In genomic region chr1:36472106-36472440, GRCm38 (mm10) we compare ENCODE assay signal across 8 mouse cellular contexts. TPM values are rescaled to one million over a fixed set of nuclear protein-coding genes. Genes with fewer than 3 reads are reported as not detected.
DNase-seq lines count a peak whose midpoint lies in the region; ATAC-seq and TF ChIP-seq lines count a peak whose summit lies in the region.

No protein-coding gene starts in this region.

- H3K4me3 ChIP-seq in spleen, adult 2 months (ENCODE audit: extremely low read depth, insufficient read depth, insufficient read length) = peak overlapping the region; percentile 89
- peak overlapping the region; percentile 69 for H3K4me3 ChIP-seq in midbrain, postnatal 0 days (ENCODE audit: low read depth, low read length)

- no peak overlapping the region for H3K27ac ChIP-seq in spleen, adult 2 months (ENCODE audit: insufficient read depth, low read length)
- H3K27ac ChIP-seq in midbrain, postnatal 0 days (ENCODE audit: low read depth, low read length) = no peak overlapping the region

- TF ChIP-seq CTCF in spleen, adult 2 months (IDR thresholded peaks at IDR 0.05; ENCODE audit: extremely low read depth, insufficient read depth, insufficient read length, insufficient replicate concordance) = no peak
- TF ChIP-seq CTCF in midbrain, postnatal 0 days (IDR thresholded peaks at IDR 0.05) = no peak

- peak overlapping the region; percentile 71 for H3K9ac ChIP-seq in midbrain, postnatal 0 days (replicated peaks; ENCODE audit: low read length, poor library complexity, severe bottlenecking)

- no peak; the same call in 1 of the 2 replicates for ATAC-seq in midbrain, postnatal 0 days (ENCODE audit: low FRiP score)

- H3K4me2 ChIP-seq in midbrain, postnatal 0 days (ENCODE audit: low read depth, low read length, poor library complexity, severe bottlenecking) = peak overlapping the region; percentile 65

- peak; percentile 65 for DNase-seq in cerebellum, adult 9-10 months
- no peak for DNase-seq in cerebellum, postnatal 4 days (ENCODE audit: low spot score in 2 of 2)
- DNase-seq in spleen, adult 2 months (ENCODE audit: low read depth in 1 of 2, low spot score in 2 of 2) = no peak
- no peak for DNase-seq in spleen, postnatal 14 days (ENCODE audit: low spot score in 2 of 2)
- DNase-seq in induced T-regulatory cell, adult 2 months (ENCODE audit: low read depth) = peak; percentile 55
- DNase-seq in midbrain, postnatal 0 days (ENCODE audit: low spot score) = no peak
- DNase-seq in adrenal gland, postnatal 4 days (ENCODE audit: low spot score in 2 of 2) = no peak
- DNase-seq in gastrocnemius, adult 18-20 months (ENCODE audit: low spot score) = no peak

- H3K9me3 ChIP-seq in midbrain, postnatal 0 days (ENCODE audit: low read length) = no peaks in the 10 kb centered on the region

- no peaks in the 10 kb centered on the region for H3K27me3 ChIP-seq in spleen, adult 2 months (ENCODE audit: control insufficient read depth, insufficient read depth, low read length)
- H3K27me3 ChIP-seq in midbrain, postnatal 0 days (ENCODE audit: insufficient read depth, low read length) = no peaks in the 10 kb centered on the region

- WGBS in spleen, adult 2 months = 11% methylated on average over 18 of the region's 18 CpGs
- WGBS in midbrain, postnatal 0 days = 14% methylated on average over 18 of the region's 18 CpGs

- H3K36me3 ChIP-seq in spleen, adult 2 months (ENCODE audit: control insufficient read depth, insufficient read depth, low read length) = no peaks in the 10 kb centered on the region
- H3K36me3 ChIP-seq in midbrain, postnatal 0 days (ENCODE audit: insufficient read depth, low read length) = no peaks in the 10 kb centered on the region

- no peak for TF ChIP-seq POLR2A in spleen, adult 2 months (IDR thresholded peaks at IDR 0.05; ENCODE audit: low read depth, low read length)

- H3K4me1 ChIP-seq in spleen, adult 2 months (ENCODE audit: control insufficient read depth, insufficient read depth, insufficient read length) = peaks cover 33% of the 10 kb centered on the region
- peaks cover 31% of the 10 kb centered on the region for H3K4me1 ChIP-seq in midbrain, postnatal 0 days (ENCODE audit: insufficient read depth, low read length)

RNA-seq across cellular contexts. Expression of gene Cnnm4, which starts 0.7 kb away (rescaled TPM):
- polyA plus RNA-seq in spleen, adult 2 months (2012; rRNA removed) = 5.6 and 5.7 TPM in 2 replicates
- total RNA-seq in midbrain, postnatal 0 days (2014; rRNA removed) = 15.6 and 16.8 TPM in 2 replicates
- polyA plus RNA-seq in midbrain, postnatal 0 days (2015; fragmentation: Nextera tagmentation; extraction: Ambion mirVana) = 10.6 and 11.0 TPM in 2 replicates
- total RNA-seq in adrenal gland, postnatal 4 days (2021) = 1 to 10 TPM; 4.3 to 5.2 TPM
- total RNA-seq in gastrocnemius, adult 18-20 months (2021) = 1 to 10 TPM; 7.6 to 8.2 TPM

RNA-seq across cellular contexts. Expression of gene Lman2l, which starts 27.0 kb away (rescaled TPM):
- polyA plus RNA-seq in spleen, adult 2 months (2012; rRNA removed) = 8.9 and 11.6 TPM in 2 replicates
- total RNA-seq in midbrain, postnatal 0 days (2014; rRNA removed) = 25.9 and 26.4 TPM in 2 replicates
- 40.0 and 40.7 TPM in 2 replicates for polyA plus RNA-seq in midbrain, postnatal 0 days (2015; fragmentation: Nextera tagmentation; extraction: Ambion mirVana)
- 10 to 100 TPM; 25.3 to 31.2 TPM for total RNA-seq in adrenal gland, postnatal 4 days (2021)
- 10 to 100 TPM; 21.0 to 22.2 TPM for total RNA-seq in gastrocnemius, adult 18-20 months (2021)

RNA-seq across cellular contexts. Expression of gene Cnnm3, which starts 39.6 kb away (rescaled TPM):
- 18.4 and 24.1 TPM in 2 replicates for polyA plus RNA-seq in spleen, adult 2 months (2012; rRNA removed)
- total RNA-seq in midbrain, postnatal 0 days (2014; rRNA removed) = 32.9 and 40.8 TPM in 2 replicates
- 4.3 and 5.2 TPM in 2 replicates for polyA plus RNA-seq in midbrain, postnatal 0 days (2015; fragmentation: Nextera tagmentation; extraction: Ambion mirVana)
- 10 to 100 TPM; 44.1 to 45.1 TPM for total RNA-seq in adrenal gland, postnatal 4 days (2021)
- total RNA-seq in gastrocnemius, adult 18-20 months (2021) = 10 to 100 TPM; 11.6 TPM

Comparison
In these comparisons a context has a peak if more than half of its experiments do, and no peak if none do; other contexts are left out.
1. DNase-seq: peak in cerebellum, adult 9-10 months (single experiment) and induced T-regulatory cell, adult 2 months (single experiment); none in cerebellum, postnatal 4 days (0 of 2), spleen, adult 2 months (0 of 2), spleen, postnatal 14 days (0 of 2), midbrain, postnatal 0 days (single experiment), adrenal gland, postnatal 4 days (0 of 2) and gastrocnemius, adult 18-20 months (single experiment).